Mouse (Mus musculus) layer of hippocampus, adult 18-20 months (tissue): ENCODE data around the gene Sept4. TPM values are rescaled to one million over a fixed set of nuclear protein-coding genes. Genes with fewer than 3 reads are reported as not detected.

ENCODE experiments used
- DNase-seq, 2 experiments: peaks; one replicate each; pipeline ENCODE4 v3.0.0; 2022; ENCODE audit warnings: low spot score in 2 of 2
- long read RNA-seq: library from polyadenylated mRNA; stranded (forward); transcript quantifications from one replicate; pipeline ENCODE4 v2.0.0, GENCODE M21; 2021
- total RNA-seq, 2 experiments: library from RNA; stranded (reverse); gene quantifications; 2 replicates each; pipeline ENCODE4 v1.2.3; 2021

Sept4 gene
- 100 to 1,000 TPM; 172 to 222 TPM for total RNA-seq
- long read RNA-seq, transcript Sept4-201 (12 exons, 1,726 nt): minor isoform, 12 of 142 reads
- long read RNA-seq, transcript Sept4-205 (12 exons, 1,678 nt): major isoform, 65 of 142 reads
- long read RNA-seq, partial matches to known transcripts: 16 of 142 reads
- long read RNA-seq, other reads (novel, unspliced or antisense): 43 of 142 reads

GRCm38 (mm10) chr11:87568255-87568953 is at the start of gene Sept4:
Sept4 (plus strand) TSS chr11:87568903.
- peak in 1 of 2 experiments; percentile 54 for DNase-seq

DNA sequence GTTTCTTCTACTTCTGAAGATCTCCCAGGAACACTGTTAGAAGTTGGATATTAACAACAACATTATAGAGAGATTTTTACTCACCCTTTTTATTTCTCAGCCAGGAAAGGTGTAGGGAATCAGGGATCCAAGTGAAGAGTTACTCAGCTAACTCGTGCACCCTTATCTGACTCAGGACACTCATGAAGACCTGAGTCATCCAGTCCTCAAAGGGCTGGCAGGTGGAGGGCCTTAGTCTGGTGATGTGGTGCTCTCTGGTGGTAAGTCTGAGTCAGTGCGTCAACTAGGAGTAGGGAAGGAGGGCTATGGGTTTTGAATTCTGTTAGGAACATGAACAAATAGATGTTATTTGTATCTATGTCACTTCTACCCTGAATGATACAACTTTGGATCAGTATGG is 49.4 kb upstream of the Sept4 start:
- DNase-seq: peak in 1 of 2 experiments; percentile 26

- DNase-seq: no peak
Measured at GRCm38 (mm10) chr11:87523466-87523865, 45.2 kb upstream of the Sept4 start.

DNA sequence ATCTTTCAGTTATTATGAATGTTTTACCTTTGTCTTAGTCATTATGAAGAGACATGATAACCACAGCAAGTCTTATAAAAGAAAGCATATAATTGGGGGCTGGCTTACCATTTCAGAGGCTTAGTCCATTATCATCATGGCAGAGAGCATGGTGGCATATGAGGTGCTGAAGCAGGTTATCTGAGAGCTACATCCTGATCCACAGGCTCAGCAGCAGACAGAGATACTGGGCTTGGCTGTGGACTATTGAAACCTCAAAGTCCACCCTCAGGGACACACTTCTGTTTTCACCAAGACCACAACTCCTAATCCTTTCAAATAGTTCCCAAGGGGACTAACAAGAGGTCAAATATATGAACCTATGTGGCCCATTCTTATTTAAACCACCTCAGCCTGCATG is 44.7 kb upstream of the Sept4 start:
- no peak for DNase-seq

DNA sequence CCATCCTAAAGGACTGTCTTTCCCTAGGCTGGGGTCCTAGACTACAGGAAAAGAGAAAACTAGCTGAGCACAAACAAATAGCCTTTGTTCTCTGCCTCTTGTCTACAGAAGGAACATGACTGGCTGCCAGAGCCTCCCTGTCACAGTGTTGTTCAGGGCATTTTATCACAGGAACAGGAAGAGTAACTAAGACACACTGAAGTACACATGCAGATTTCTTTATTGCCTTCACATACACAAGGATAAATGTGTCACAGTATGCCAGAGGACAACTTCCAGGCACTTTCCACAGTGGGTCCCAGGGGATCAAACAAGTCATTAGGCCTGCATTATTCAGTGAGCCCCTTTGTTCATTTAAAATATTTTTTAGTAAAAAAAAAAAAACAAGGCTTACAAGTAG is 43.9 kb upstream of the Sept4 start:
- no peak for DNase-seq

GRCm38 (mm10) chr11:87527364-87527763 is 41.3 kb upstream of the Sept4 start:
- DNase-seq: no peak

- no peak for DNase-seq
Measured at GRCm38 (mm10) chr11:87527990-87528389, 40.7 kb upstream of the Sept4 start.

- DNase-seq: no peak
Measured at GRCm38 (mm10) chr11:87531695-87532094, 37.0 kb upstream of the Sept4 start.

- DNase-seq: no peak
Measured at GRCm38 (mm10) chr11:87542285-87542684, 26.4 kb upstream of the Sept4 start.

- DNase-seq: no peak
Measured at GRCm38 (mm10) chr11:87542906-87543305, 25.8 kb upstream of the Sept4 start.

GRCm38 (mm10) chr11:87553342-87553741 is 15.4 kb upstream of the Sept4 start:
- no peak for DNase-seq

DNA sequence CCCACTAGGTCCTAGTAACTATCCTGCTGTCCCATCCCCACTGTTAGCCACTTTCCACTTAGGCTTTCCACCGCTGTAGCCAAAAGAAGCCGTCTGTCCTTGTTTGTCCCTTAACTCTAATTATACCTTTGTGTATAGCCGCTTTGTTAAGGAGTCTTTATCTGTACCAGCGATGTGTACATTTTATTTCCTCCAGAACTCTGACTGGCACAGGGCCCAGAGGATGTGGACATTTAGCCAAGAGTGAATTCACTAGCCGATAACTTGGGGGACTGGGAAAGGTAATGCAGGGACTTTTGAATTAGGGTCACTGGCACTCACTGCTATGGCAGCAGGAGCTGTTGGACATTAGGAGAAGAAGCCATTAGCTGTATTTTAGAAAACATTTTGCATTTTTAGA is 14.3 kb upstream of the Sept4 start:
- no peak for DNase-seq

DNA sequence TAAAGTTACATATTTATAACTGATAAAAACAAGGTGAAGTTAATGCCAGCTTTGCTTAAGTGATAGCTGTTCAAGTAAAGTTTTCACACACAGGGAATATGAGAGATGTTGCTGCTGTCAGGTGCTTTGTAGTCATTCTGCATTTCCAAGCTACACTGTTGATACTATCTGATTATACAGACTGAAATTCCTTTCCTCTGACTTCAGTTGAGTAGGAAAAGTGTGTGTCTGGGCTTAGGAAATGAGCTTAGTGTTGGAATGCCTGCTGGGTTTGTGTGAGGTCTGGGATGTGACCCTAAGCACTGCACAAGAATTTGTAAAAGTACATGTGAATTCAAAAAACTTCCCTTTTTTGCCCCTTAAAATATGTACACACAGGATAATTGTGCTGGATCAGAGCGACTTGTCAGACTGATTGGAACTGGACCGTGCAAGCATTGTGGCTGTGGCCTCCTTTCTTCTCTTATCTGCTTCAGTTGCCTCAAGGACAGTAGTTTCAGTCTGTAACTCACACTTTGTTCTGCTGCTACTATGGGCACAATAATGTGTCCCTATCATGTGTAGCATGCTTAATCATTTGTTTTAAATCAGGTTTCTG is 13.5 kb upstream of the Sept4 start:
- no peak for DNase-seq

GRCm38 (mm10) chr11:87561208-87561607 is 7.5 kb upstream of the Sept4 start:
- no peak for DNase-seq

DNA sequence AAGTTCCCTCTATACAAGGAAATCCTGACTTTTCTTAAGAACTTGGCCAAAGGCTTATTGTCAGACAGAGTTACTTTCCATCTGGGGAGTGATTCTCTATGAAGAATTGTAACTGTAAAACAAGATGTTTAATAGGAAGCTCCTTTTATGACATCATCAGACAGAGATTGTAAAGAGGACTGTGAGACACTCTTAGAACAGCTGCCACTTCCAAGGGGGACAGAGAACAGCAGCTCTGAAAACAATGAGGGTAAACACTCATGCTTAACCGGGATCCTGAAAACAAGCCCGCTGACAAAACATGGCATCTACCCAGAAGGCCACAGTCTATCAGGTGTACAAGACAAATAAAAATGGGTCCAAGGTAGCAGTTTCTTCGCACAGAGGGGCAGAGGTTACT is 2.2 kb upstream of the Sept4 start, which contains the start of gene Gm11492:
Gene Gm11492 (plus strand): TSS at position 153 of the 400 bp plus-strand sequence.
- no peak for DNase-seq

GRCm38 (mm10) chr11:87570743-87571142 is 2.0 kb downstream of the Sept4 start:
- DNase-seq: no peak

GRCm38 (mm10) chr11:87571361-87571950 is 2.8 kb downstream of the Sept4 start:
- no peak for DNase-seq

- no peak for DNase-seq
Measured at GRCm38 (mm10) chr11:87573751-87574150, 5.0 kb downstream of the Sept4 start.

DNA sequence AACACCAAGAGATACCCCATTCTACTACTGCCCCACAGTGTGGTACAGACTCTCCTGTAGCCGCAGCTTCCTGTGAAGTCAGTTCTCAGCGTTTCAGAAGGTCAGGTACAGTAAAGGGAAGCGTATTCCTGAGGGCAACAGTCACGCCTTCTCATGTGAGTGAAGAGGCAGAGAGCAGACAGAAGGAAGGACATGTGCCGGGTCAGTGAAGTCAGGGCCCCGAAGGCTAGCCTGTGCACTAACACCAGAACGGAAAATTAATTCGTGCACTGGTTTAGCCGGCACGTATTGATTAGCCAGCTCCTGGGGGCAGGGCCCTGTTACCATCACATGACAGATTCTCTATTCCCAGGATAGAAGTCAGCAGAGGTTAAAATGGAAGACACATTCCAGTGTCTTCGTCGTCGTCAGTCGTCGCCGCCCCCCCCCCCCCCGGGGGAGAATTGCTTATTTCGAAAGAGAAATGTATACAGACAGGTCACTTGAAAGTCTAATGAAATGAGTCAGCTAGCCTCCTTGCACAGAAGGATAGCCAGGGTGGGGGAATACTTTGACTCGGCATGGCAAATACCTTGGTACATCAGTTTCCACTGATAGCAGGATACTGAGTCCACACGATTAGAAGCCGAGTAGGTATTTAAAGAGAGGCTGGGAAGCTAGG is 5.9 kb downstream of the Sept4 start:
- no peak for DNase-seq

DNA sequence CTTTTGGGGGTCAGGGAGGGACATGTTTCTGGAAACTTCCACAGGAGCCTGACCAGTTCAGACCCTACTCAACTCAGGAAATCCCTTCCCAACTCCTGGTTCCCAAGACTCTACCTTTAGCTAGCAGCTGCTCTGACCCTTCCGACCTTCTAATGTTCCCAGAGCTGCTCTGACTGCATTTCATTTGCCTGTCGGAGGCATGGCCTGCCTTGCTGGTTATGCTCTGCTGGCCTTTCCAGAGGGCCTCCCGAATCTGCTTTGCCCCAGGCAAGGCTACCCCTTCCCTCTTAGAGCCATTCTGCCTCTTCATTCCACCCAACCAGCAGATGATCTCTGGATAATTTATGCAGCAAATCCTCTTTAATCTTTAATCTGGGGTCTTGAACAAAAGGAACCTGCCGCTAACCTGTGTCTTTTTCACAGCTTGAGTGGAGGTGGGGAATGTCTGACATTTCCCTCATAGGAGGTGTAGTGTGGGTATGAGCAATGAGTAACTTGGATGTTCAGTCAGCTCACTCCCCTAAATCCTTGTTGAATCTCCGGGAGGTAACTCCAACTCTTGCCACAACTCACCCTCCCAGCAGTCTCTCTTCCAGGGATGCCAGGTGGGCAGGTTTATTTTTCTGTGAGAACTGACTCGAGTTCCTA is 9.0 kb downstream of the Sept4 start:
- DNase-seq: no peak
